Mouse (Mus musculus): ENCODE data around the gene Rps6.

DNA sequence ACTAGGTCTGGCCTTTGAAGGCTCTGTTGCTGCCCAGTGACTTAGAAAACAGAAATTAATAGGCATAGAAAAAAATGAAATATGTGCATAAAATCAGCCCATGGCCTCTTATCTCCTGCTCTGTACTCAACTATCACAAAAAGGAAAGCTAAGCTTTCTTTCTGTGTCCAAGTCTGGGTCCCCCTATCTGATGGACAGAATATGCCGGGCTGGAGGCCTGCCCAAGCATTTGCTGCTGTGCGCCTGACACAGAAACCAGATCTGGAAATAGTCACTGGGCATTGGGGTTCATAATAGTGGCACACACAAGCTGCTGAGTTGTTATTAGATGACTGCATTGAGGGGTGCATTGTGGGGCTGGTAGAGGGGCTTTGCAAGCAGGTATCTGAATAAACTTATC is 22.3 kb upstream of the Rps6 start:
- TF ChIP-seq TAL1 (conservative IDR thresholded peaks at IDR 0.05; ENCODE audit: low read depth, low read length) (no peak), GATA1 (IDR thresholded peaks at IDR 0.05; ENCODE audit: borderline replicate concordance, low read length) (no peak), CTCF (IDR thresholded peaks at IDR 0.05; ENCODE audit: low read depth, low read length) (no peak)
